Mouse (Mus musculus) heart, embryonic 13.5 days (tissue): Measurements from ENCODE around the gene Snap47. TPM values are rescaled to one million over a fixed set of nuclear protein-coding genes. Genes with fewer than 3 reads are reported as not detected.

Experiments used
- ATAC-seq: fragments of 200-750 bp; cut with Nextera tagmentation; 2 replicates; pipeline ENCODE4 v1.8.0; 2017; ENCODE audit warnings: moderate TSS enrichment; ENCODE audit not compliant: insufficient number of reproducible peaks, low FRiP score, low TSS enrichment; ENCODE audit errors: extremely low read depth
- H3K27ac ChIP-seq: fragments of 300-500 bp; sonication (generic); replicated peaks from 2 replicates; pipeline ENCODE4 v1.5.1; 2015; ENCODE audit warnings: moderate library complexity, mild to moderate bottlenecking, inconsistent platforms
- H3K27me3 ChIP-seq: fragments of 300-500 bp; sonication (generic); replicated peaks from 2 replicates; pipeline ENCODE4 v1.6.1; 2015; ENCODE audit warnings: mild to moderate bottlenecking, inconsistent platforms
- H3K36me3 ChIP-seq: fragments of 300-500 bp; sonication (generic); 2 replicates; pipeline ENCODE4 v1.6.1; 2015; ENCODE audit warnings: mild to moderate bottlenecking, inconsistent platforms
- H3K4me1 ChIP-seq: fragments of 300-500 bp; sonication (generic); 2 replicates; pipeline ENCODE4 v1.6.1; 2015; ENCODE audit warnings: inconsistent platforms
- H3K4me2 ChIP-seq: fragments of 300-500 bp; sonication (generic); 2 replicates; pipeline ENCODE4 v1.6.1; 2015; ENCODE audit warnings: inconsistent platforms, mild to moderate bottlenecking, moderate library complexity
- H3K4me3 ChIP-seq: fragments of 300-500 bp; sonication (generic); 2 replicates; pipeline ENCODE4 v1.5.1; 2015; ENCODE audit warnings: moderate library complexity, mild to moderate bottlenecking, inconsistent platforms
- H3K9ac ChIP-seq: fragments of 300-500 bp; sonication (generic); 2 replicates; pipeline ENCODE4 v1.6.1; 2015; ENCODE audit warnings: inconsistent platforms, mild to moderate bottlenecking, moderate library complexity
- H3K9me3 ChIP-seq: fragments of 300-500 bp; sonication (generic); 2 replicates; pipeline ENCODE4 v1.6.1; 2016; ENCODE audit warnings: inconsistent platforms
- WGBS: fragments of 180-500 bp; shearing (Covaris S2); methylation state at CpG from one replicate; pipeline ENCODE4 v1.1.7; 2015; ENCODE audit warnings: mixed read lengths; 5-methylcytosine and 5-hydroxymethylcytosine counted together
- polyA plus RNA-seq: library from polyadenylated mRNA; unstranded; fragments of >200 nt; fragmentation: Nextera tagmentation; extraction: Ambion mirVana; gene quantifications from 2 replicates; pipeline ENCODE4 v1.2.1, GENCODE M21; 2015

The Snap47 gene
- polyA plus RNA-seq = 94.3 and 102 TPM in 2 replicates

GRCm38 (mm10) chr11:59451086-59451485 is at the start of gene Snap47:
Gene Snap47, minus strand, starts transcription at chr11:59451186.
- Histone ChIP-seq H3K4me1 (peaks cover 23% of the 10 kb centered on the region), H3K27me3 (no peaks in the 10 kb centered on the region), H3K27ac (peak within 1 kb of the TSS; percentile 76), H3K9me3 (no peaks in the 10 kb centered on the region), H3K4me2 (peak within 1 kb of the TSS; percentile 97), H3K36me3 (peaks cover 49% of the 10 kb centered on the region), H3K4me3 (peak within 1 kb of the TSS; percentile 92), H3K9ac (peak within 1 kb of the TSS; percentile 93)
- 60% methylated on average over 4 of the region's 4 CpGs for WGBS
- no peak for ATAC-seq

GRCm38 (mm10) chr11:59497747-59498146 is 46.8 kb upstream of the Snap47 start:
- WGBS = 82% methylated on average over 7 of the region's 7 CpGs
- Histone ChIP-seq H3K4me1 (0 out of 2 replicates have a peak, but pooled peaks cover 5% of the 10 kb centered on the region), H3K36me3 (peaks cover 100% of the 10 kb centered on the region), H3K27me3 (no peaks in the 10 kb centered on the region), H3K9ac (no peak overlapping the region), H3K4me3 (no peak overlapping the region), H3K9me3 (no peaks in the 10 kb centered on the region), H3K4me2 (no peak overlapping the region), H3K27ac (no peak overlapping the region)
- no peak for ATAC-seq

- H3K9ac ChIP-seq = no peak overlapping the region
- H3K27me3 ChIP-seq = no peaks in the 10 kb centered on the region
- H3K36me3 ChIP-seq = peaks cover 100% of the 10 kb centered on the region
- H3K9me3 ChIP-seq = no peaks in the 10 kb centered on the region
- no peak overlapping the region for H3K27ac ChIP-seq
- no peak overlapping the region for H3K4me3 ChIP-seq
- 61% methylated on average over 6 of the region's 6 CpGs for WGBS
- H3K4me2 ChIP-seq = no peak overlapping the region
- ATAC-seq = no peak
- H3K4me1 ChIP-seq = 0 out of 2 replicates have a peak, but pooled peaks cover 5% of the 10 kb centered on the region
Observed at GRCm38 (mm10) chr11:59496672-59497310, 45.8 kb upstream of the Snap47 start.

GRCm38 (mm10) chr11:59486222-59486621 is 35.2 kb upstream of the Snap47 start:
- Histone ChIP-seq H3K27ac (no peak overlapping the region), H3K9ac (0 out of 2 replicates have a peak overlapping the region, but pooled peaks have one; percentile 28), H3K36me3 (peaks cover 64% of the 10 kb centered on the region), H3K9me3 (no peaks in the 10 kb centered on the region), H3K27me3 (no peaks in the 10 kb centered on the region), H3K4me3 (no peak overlapping the region), H3K4me1 (0 out of 2 replicates have a peak, but pooled peaks cover 4% of the 10 kb centered on the region), H3K4me2 (no peak overlapping the region)
- 59% methylated on average over 8 of the region's 8 CpGs for WGBS
- no peak for ATAC-seq

- Histone ChIP-seq H3K27ac (no peak overlapping the region), H3K9ac (no peak overlapping the region), H3K4me3 (no peak overlapping the region), H3K4me1 (0 out of 2 replicates have a peak, but pooled peaks cover 4% of the 10 kb centered on the region), H3K27me3 (no peaks in the 10 kb centered on the region), H3K4me2 (no peak overlapping the region), H3K9me3 (no peaks in the 10 kb centered on the region), H3K36me3 (peaks cover 58% of the 10 kb centered on the region)
- ATAC-seq = no peak
- 35% methylated on average over 2 of the region's 2 CpGs for WGBS
Observed at GRCm38 (mm10) chr11:59485641-59486040, 34.7 kb upstream of the Snap47 start.

- no peaks in the 10 kb centered on the region for H3K9me3 ChIP-seq
- H3K27ac ChIP-seq = no peak overlapping the region
- 9% methylated on average over 2 of the region's 2 CpGs for WGBS
- H3K27me3 ChIP-seq = no peaks in the 10 kb centered on the region
- 0 out of 2 replicates have a peak, but pooled peaks cover 4% of the 10 kb centered on the region for H3K4me1 ChIP-seq
- no peak overlapping the region for H3K4me2 ChIP-seq
- no peak for ATAC-seq
- peaks cover 35% of the 10 kb centered on the region for H3K36me3 ChIP-seq
- H3K4me3 ChIP-seq = no peak overlapping the region
- H3K9ac ChIP-seq = no peak overlapping the region
Observed at GRCm38 (mm10) chr11:59483212-59483611, 32.2 kb upstream of the Snap47 start.

GRCm38 (mm10) chr11:59477240-59477639 is 26.3 kb upstream of the Snap47 start:
- no peaks in the 10 kb centered on the region for H3K36me3 ChIP-seq
- H3K4me1 ChIP-seq = peaks cover 21% of the 10 kb centered on the region
- 66% methylated on average over 6 of the region's 6 CpGs for WGBS
- no peak overlapping the region for H3K4me3 ChIP-seq
- no peak overlapping the region for H3K4me2 ChIP-seq
- no peaks in the 10 kb centered on the region for H3K9me3 ChIP-seq
- no peak overlapping the region for H3K9ac ChIP-seq
- no peak for ATAC-seq
- H3K27me3 ChIP-seq = no peaks in the 10 kb centered on the region
- no peak overlapping the region for H3K27ac ChIP-seq

- H3K9me3 ChIP-seq = no peaks in the 10 kb centered on the region
- H3K36me3 ChIP-seq = no peaks in the 10 kb centered on the region
- no peaks in the 10 kb centered on the region for H3K27me3 ChIP-seq
- H3K4me1 ChIP-seq = peaks cover 30% of the 10 kb centered on the region
- peak within 1 kb of the TSS; percentile 82 for H3K27ac ChIP-seq
- ATAC-seq = peak; percentile 42
- WGBS = 1% methylated on average over 19 of the region's 19 CpGs
- H3K9ac ChIP-seq = peak within 1 kb of the TSS; percentile 96
- peak within 1 kb of the TSS; percentile 89 for H3K4me3 ChIP-seq
- H3K4me2 ChIP-seq = peak within 1 kb of the TSS; percentile 86
Observed at GRCm38 (mm10) chr11:59472326-59472677, 21.3 kb upstream of the Snap47 start, which contains the start of gene Zfp867. Gene Zfp867, minus strand, starts transcription at chr11:59472474.

- 6% methylated on average over 37 of the region's 37 CpGs for WGBS
- Histone ChIP-seq H3K9me3 (no peaks in the 10 kb centered on the region), H3K9ac (peak overlapping the region; percentile 96), H3K27me3 (no peaks in the 10 kb centered on the region), H3K4me2 (peak overlapping the region; percentile 86), H3K36me3 (peaks cover 6% of the 10 kb centered on the region), H3K27ac (peak overlapping the region; percentile 82), H3K4me1 (peaks cover 30% of the 10 kb centered on the region), H3K4me3 (peak overlapping the region; percentile 89)
- ATAC-seq = no peak
Observed at GRCm38 (mm10) chr11:59471413-59472325, 20.7 kb upstream of the Snap47 start.

- no peak for ATAC-seq
- Histone ChIP-seq H3K4me1 (peaks cover 19% of the 10 kb centered on the region), H3K4me3 (no peak overlapping the region), H3K27ac (no peak overlapping the region), H3K9ac (no peak overlapping the region), H3K36me3 (peaks cover 90% of the 10 kb centered on the region), H3K27me3 (no peaks in the 10 kb centered on the region), H3K9me3 (peaks cover 33% of the 10 kb centered on the region), H3K4me2 (no peak overlapping the region)
- WGBS = 92% methylated on average over 2 of the region's 2 CpGs
Observed at GRCm38 (mm10) chr11:59460459-59460858, 9.5 kb upstream of the Snap47 start.

- WGBS = 6% methylated on average over 5 of the region's 5 CpGs
- Histone ChIP-seq H3K36me3 (peaks cover 91% of the 10 kb centered on the region), H3K4me2 (peak overlapping the region; percentile 28; the same call in 1 of the 2 replicates)
Observed at GRCm38 (mm10) chr11:59458973-59459372, 8.0 kb upstream of the Snap47 start.

More at GRCm38 (mm10) chr11:59458973-59459372, 8.0 kb upstream of the Snap47 start:
- H3K4me3 ChIP-seq = no peak overlapping the region
- H3K27me3 ChIP-seq = no peaks in the 10 kb centered on the region
- peaks cover 20% of the 10 kb centered on the region for H3K9me3 ChIP-seq
- H3K9ac ChIP-seq = peak overlapping the region; percentile 59; the same call in 1 of the 2 replicates
- peaks cover 19% of the 10 kb centered on the region for H3K4me1 ChIP-seq
- peak overlapping the region; percentile 86 for H3K27ac ChIP-seq
- peak; percentile 66; the same call in 1 of the 2 replicates for ATAC-seq
